Mouse (Mus musculus): ENCODE measurements around the gene Tspan18. TPM values are rescaled to one million over a fixed set of nuclear protein-coding genes. Genes with fewer than 3 reads are reported as not detected.

The Tspan18 gene
- polyA plus RNA-seq, 1 experiment, result 10.7 TPM

DNA sequence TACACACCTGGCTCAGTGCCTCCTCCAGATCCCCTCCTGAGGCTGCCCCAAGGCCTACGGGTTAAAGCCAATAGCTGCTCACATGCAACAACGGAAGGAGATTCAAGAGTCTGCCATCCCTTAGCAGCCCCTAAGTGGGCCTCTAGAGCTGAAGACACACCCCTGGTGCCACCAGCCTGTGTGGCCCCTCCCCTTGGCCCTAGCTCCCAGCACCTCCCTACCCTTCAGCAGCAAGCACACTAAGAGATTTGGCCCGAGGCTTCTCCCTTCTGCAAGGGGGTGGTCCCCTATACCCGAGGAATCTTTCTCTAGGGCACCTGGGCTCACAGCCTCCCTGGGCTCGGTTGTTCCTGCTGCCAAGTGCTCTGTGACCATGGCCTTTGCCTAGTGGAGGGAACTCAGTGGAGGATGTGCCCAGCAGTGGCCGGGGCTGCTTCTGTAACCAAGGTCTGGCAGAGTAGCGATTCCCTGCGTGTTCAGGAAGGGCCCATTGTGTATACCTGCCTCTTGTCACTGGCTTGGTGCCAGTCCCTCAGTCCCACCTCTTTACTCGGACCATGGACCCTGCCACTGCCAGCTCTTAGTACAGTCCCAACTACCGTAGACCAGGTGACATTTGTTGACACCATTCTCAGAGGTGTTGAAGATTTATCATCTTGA is 133.5 kb downstream of the Tspan18 start:
- TF ChIP-seq CTCF (IDR thresholded peaks at IDR 0.05; ENCODE audit: borderline replicate concordance, control insufficient read depth, extremely low read depth, insufficient read depth, low read length, poor library complexity), result no peak
- H3K27me3 ChIP-seq (ENCODE audit: control insufficient read depth, insufficient read depth, low read length), result no peaks in the 10 kb centered on the region

DNA sequence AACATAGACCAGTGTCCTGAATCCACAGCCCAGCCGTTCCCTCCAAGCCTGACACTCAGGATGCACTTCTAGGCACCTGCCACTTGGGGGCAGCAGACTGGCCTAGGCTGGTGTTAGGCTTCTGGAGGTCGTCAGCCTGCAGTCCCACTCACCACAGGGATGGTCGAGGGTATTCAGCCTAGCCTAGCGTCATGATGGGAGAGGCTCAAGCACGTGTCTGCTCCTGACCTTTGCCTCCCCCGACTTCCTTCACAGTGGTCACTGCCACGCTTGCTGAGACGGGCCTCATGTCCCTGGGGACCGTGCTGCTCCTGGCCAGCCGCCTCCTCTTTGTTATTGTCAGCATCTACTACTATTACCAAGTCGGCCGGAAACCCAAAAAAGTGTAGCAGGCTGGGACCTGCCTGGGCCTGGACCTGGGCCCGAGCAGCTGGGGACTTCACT is 134.8 kb downstream of the Tspan18 start:
- peaks cover 34% of the 10 kb centered on the region for H3K36me3 ChIP-seq (ENCODE audit: control insufficient read depth, insufficient read depth, low read length)
- DNase-seq, result peak; percentile 70
- H3K4me3 ChIP-seq (ENCODE audit: control insufficient read depth, insufficient read depth, low read length), result no peak overlapping the region
- H3K4me1 ChIP-seq (replicated peaks; ENCODE audit: control insufficient read depth, insufficient read depth, low read length), result peaks cover 50% of the 10 kb centered on the region
- no peaks in the 10 kb centered on the region for H3K27me3 ChIP-seq (ENCODE audit: control insufficient read depth, insufficient read depth, low read length)
- 67% methylated on average over 13 of the region's 13 CpGs for WGBS
- TF ChIP-seq POLR2A (IDR thresholded peaks at IDR 0.05; ENCODE audit: control insufficient read depth, extremely low read depth, insufficient read depth, low read length, poor library complexity), result no peak
- peak; percentile 92 for TF ChIP-seq CTCF (IDR thresholded peaks at IDR 0.05; ENCODE audit: borderline replicate concordance, control insufficient read depth, extremely low read depth, insufficient read depth, low read length, poor library complexity)
- no peak overlapping the region for H3K27ac ChIP-seq (ENCODE audit: control insufficient read depth, insufficient read depth, low read length)

More for the DNA sequence above, 133.5 kb downstream of the Tspan18 start:
- peaks cover 50% of the 10 kb centered on the region for H3K4me1 ChIP-seq (replicated peaks; ENCODE audit: control insufficient read depth, insufficient read depth, low read length)
- WGBS, result 91% methylated on average over 10 of the region's 10 CpGs
- H3K4me3 ChIP-seq (ENCODE audit: control insufficient read depth, insufficient read depth, low read length), result no peak overlapping the region
- H3K36me3 ChIP-seq (ENCODE audit: control insufficient read depth, insufficient read depth, low read length), result peaks cover 34% of the 10 kb centered on the region
- DNase-seq, result no peak
- H3K27ac ChIP-seq (ENCODE audit: control insufficient read depth, insufficient read depth, low read length), result no peak overlapping the region

DNA sequence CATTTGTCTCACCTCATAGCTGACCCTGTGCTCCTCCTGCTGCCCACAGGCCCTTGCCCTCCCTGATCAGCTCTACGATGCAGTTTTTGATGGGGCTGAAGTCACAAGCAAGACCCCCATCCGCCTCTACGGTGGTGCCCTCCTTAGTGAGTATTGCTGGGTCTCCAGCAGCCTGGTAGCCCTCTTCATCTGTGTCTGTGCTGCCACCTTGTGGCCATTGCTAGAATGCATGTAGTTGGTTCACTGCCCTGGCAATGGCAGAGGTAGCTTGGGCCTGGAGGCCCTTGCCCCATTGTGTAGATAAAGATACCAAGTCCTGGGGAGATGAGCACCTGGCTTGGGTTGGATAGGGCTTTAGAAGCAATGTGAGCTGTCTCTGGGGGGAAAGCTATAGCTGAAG is 135.5 kb downstream of the Tspan18 start:
- Histone ChIP-seq H3K27ac (ENCODE audit: control insufficient read depth, insufficient read depth, low read length) (no peak overlapping the region), H3K27me3 (ENCODE audit: control insufficient read depth, insufficient read depth, low read length) (no peaks in the 10 kb centered on the region), H3K36me3 (ENCODE audit: control insufficient read depth, insufficient read depth, low read length) (peaks cover 34% of the 10 kb centered on the region), H3K4me3 (ENCODE audit: control insufficient read depth, insufficient read depth, low read length) (no peak overlapping the region), H3K4me1 (replicated peaks; ENCODE audit: control insufficient read depth, insufficient read depth, low read length) (peaks cover 51% of the 10 kb centered on the region)
- peak; percentile 97 for DNase-seq
- 22% methylated on average over 3 of the region's 3 CpGs for WGBS
- TF ChIP-seq CTCF (IDR thresholded peaks at IDR 0.05; ENCODE audit: borderline replicate concordance, control insufficient read depth, extremely low read depth, insufficient read depth, low read length, poor library complexity) (peak; percentile 91), POLR2A (IDR thresholded peaks at IDR 0.05; ENCODE audit: control insufficient read depth, extremely low read depth, insufficient read depth, low read length, poor library complexity) (no peak)

DNA sequence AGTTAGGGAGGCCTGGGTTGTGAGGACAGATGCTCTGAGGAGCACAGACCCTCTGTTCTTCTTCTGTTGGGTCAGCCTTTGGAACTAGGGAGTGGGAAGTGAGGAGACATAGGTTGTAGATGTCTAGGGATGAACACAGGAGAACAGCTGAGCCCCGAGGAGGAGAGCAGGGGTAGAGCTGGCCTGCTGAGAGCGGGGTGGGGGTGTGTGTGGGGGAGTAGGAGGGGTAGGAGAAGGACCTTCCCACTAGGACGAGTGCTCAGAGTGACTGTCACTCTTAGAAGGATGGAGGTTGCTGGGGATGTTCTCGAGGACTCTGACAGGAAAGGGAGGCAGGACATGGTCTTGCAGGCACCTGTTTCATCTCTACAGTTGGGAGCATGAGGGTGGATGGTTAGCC is 140.5 kb downstream of the Tspan18 start:
- 10% methylated on average over 4 of the region's 4 CpGs for WGBS
- no peaks in the 10 kb centered on the region for H3K27me3 ChIP-seq (ENCODE audit: control insufficient read depth, insufficient read depth, low read length)
- H3K4me1 ChIP-seq (replicated peaks; ENCODE audit: control insufficient read depth, insufficient read depth, low read length), result peaks cover 81% of the 10 kb centered on the region
- peak overlapping the region; percentile 14 for H3K4me3 ChIP-seq (ENCODE audit: control insufficient read depth, insufficient read depth, low read length)
- DNase-seq, result no peak
- H3K36me3 ChIP-seq (ENCODE audit: control insufficient read depth, insufficient read depth, low read length), result peaks cover 7% of the 10 kb centered on the region
- H3K27ac ChIP-seq (ENCODE audit: control insufficient read depth, insufficient read depth, low read length), result peak overlapping the region; percentile 92
- no peak for TF ChIP-seq CTCF (IDR thresholded peaks at IDR 0.05; ENCODE audit: borderline replicate concordance, control insufficient read depth, extremely low read depth, insufficient read depth, low read length, poor library complexity)
- TF ChIP-seq POLR2A (IDR thresholded peaks at IDR 0.05; ENCODE audit: control insufficient read depth, extremely low read depth, insufficient read depth, low read length, poor library complexity), result no peak

DNA sequence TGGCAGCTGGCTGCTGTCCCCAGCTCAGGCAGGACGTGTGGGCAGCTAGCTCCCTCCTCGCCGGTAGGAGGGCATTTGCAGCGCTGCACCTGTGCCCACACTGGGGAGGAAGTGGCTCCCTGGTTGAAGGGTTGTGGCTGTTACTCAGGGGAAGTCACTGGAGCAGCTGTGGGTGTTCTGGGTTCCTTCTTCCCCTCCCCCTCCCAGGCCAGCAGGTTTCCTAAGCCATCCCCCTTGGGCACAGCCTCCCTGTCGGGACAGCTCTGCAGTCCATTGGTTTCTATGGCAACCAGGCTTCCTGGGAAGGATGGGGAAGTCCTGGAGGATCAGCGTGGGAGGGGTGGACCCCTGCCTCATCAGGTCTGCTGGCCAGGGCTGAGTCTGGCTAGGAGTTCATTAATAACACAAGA is 141.6 kb downstream of the Tspan18 start:
- 3% methylated on average over 6 of the region's 6 CpGs for WGBS
- TF ChIP-seq CTCF (IDR thresholded peaks at IDR 0.05; ENCODE audit: borderline replicate concordance, control insufficient read depth, extremely low read depth, insufficient read depth, low read length, poor library complexity), result no peak
- TF ChIP-seq POLR2A (IDR thresholded peaks at IDR 0.05; ENCODE audit: control insufficient read depth, extremely low read depth, insufficient read depth, low read length, poor library complexity), result peak; percentile 69; the same call in 1 of the 2 replicates
- Histone ChIP-seq H3K27ac (ENCODE audit: control insufficient read depth, insufficient read depth, low read length) (peak overlapping the region; percentile 98), H3K4me3 (ENCODE audit: control insufficient read depth, insufficient read depth, low read length) (peak overlapping the region; percentile 45), H3K36me3 (ENCODE audit: control insufficient read depth, insufficient read depth, low read length) (peaks cover 4% of the 10 kb centered on the region), H3K4me1 (replicated peaks; ENCODE audit: control insufficient read depth, insufficient read depth, low read length) (peaks cover 75% of the 10 kb centered on the region), H3K27me3 (ENCODE audit: control insufficient read depth, insufficient read depth, low read length) (no peaks in the 10 kb centered on the region)
- peak; percentile 94 for DNase-seq

DNA sequence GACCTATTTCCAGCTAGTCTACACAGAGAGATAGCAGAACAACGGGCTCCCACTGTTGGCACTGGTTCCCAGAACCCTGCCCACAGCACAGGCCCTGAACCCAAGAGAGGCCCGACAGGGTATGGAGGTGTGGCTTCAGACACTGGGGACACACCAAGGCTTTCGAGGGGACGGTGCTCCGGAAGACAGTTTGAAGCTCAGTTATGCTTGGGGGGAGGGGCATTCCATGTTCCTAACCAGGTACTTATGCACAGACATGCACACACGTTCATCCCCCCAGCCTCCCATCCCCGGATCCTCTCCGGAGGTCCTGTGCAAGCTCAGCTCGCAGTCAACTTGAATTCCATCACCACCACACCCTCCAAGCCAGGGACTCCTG is 142.1 kb downstream of the Tspan18 start:
- 4% methylated on average over 9 of the region's 9 CpGs for WGBS
- no peaks in the 10 kb centered on the region for H3K27me3 ChIP-seq (ENCODE audit: control insufficient read depth, insufficient read depth, low read length)
- peaks cover 75% of the 10 kb centered on the region for H3K4me1 ChIP-seq (replicated peaks; ENCODE audit: control insufficient read depth, insufficient read depth, low read length)
- peak; percentile 72 for DNase-seq
- TF ChIP-seq POLR2A (IDR thresholded peaks at IDR 0.05; ENCODE audit: control insufficient read depth, extremely low read depth, insufficient read depth, low read length, poor library complexity) (no peak), CTCF (IDR thresholded peaks at IDR 0.05; ENCODE audit: borderline replicate concordance, control insufficient read depth, extremely low read depth, insufficient read depth, low read length, poor library complexity) (no peak)
- peak overlapping the region; percentile 45 for H3K4me3 ChIP-seq (ENCODE audit: control insufficient read depth, insufficient read depth, low read length)
- no peaks in the 10 kb centered on the region for H3K36me3 ChIP-seq (ENCODE audit: control insufficient read depth, insufficient read depth, low read length)
- peak overlapping the region; percentile 98 for H3K27ac ChIP-seq (ENCODE audit: control insufficient read depth, insufficient read depth, low read length)
